Mouse (Mus musculus) testis, adult 2 months (tissue): Measurements from ENCODE around the gene Gm42669. TPM values are rescaled to one million over a fixed set of nuclear protein-coding genes. Genes with fewer than 3 reads are reported as not detected.

Source experiments
- H3K27ac ChIP-seq: fragments of 200-500 bp; 2 replicates; pipeline ENCODE4 v1.5.1; 2012; ENCODE audit warnings: low read depth, low read length; ENCODE audit not compliant: control insufficient read depth, insufficient read depth
- H3K27me3 ChIP-seq: fragments of 200-500 bp; 2 replicates; pipeline ENCODE4 v1.6.1; 2012; ENCODE audit warnings: mild to moderate bottlenecking, low read length, moderate library complexity; ENCODE audit not compliant: control insufficient read depth, insufficient read depth
- H3K36me3 ChIP-seq: fragments of 200-500 bp; 2 replicates; pipeline ENCODE4 v1.6.1; 2012; ENCODE audit warnings: mild to moderate bottlenecking, low read length; ENCODE audit not compliant: control insufficient read depth, insufficient read depth
- H3K4me1 ChIP-seq: fragments of 200-500 bp; 2 replicates; pipeline ENCODE4 v1.6.1; 2012; ENCODE audit warnings: low read length; ENCODE audit not compliant: control insufficient read depth, insufficient read depth
- H3K4me3 ChIP-seq: fragments of 200-500 bp; 2 replicates; pipeline ENCODE4 v1.5.1; 2012; ENCODE audit warnings: low read depth, mild to moderate bottlenecking, low read length, moderate library complexity, mixed read lengths; ENCODE audit not compliant: control insufficient read depth
- CTCF ChIP-seq: fragments of 200-500 bp; IDR thresholded peaks from 2 replicates; pipeline ENCODE4 v1.5.1; 2012; ENCODE audit warnings: low read depth, mild to moderate bottlenecking, inconsistent platforms, low read length, moderate library complexity; ENCODE audit not compliant: control insufficient read depth, insufficient read depth, insufficient replicate concordance
- POLR2A ChIP-seq: fragments of 200-500 bp; IDR thresholded peaks from 2 replicates; pipeline ENCODE4 v1.6.1; 2012; ENCODE audit warnings: low read depth, mild to moderate bottlenecking, inconsistent platforms, low read length, moderate library complexity; ENCODE audit not compliant: control insufficient read depth
- polyA plus RNA-seq: library from polyadenylated mRNA; depleted of rRNA; stranded (reverse); fragments of >200 nt; gene quantifications from 2 replicates; pipeline ENCODE4 v1.2.3, GENCODE M21; 2012

The Gm42669 gene
- polyA plus RNA-seq, 1 experiment, result 0.11 TPM

- Histone ChIP-seq H3K4me3 (no peak overlapping the region), H3K4me1 (no peaks in the 10 kb centered on the region), H3K27me3 (no peaks in the 10 kb centered on the region), H3K27ac (no peak overlapping the region), H3K36me3 (peaks cover 1% of the 10 kb centered on the region; the same call in 1 of the 2 replicates)
- no peak for TF ChIP-seq CTCF
- TF ChIP-seq POLR2A, result no peak
Observed at GRCm38 (mm10) chr5:107491036-107491435, 16.4 kb upstream of the Gm42669 start.

- Histone ChIP-seq H3K36me3 (peaks cover 1% of the 10 kb centered on the region; the same call in 1 of the 2 replicates), H3K4me1 (no peaks in the 10 kb centered on the region), H3K4me3 (no peak overlapping the region), H3K27ac (no peak overlapping the region), H3K27me3 (no peaks in the 10 kb centered on the region)
- no peak for TF ChIP-seq CTCF
- TF ChIP-seq POLR2A, result no peak
Observed at GRCm38 (mm10) chr5:107492471-107492870, 14.9 kb upstream of the Gm42669 start.

- H3K27me3 ChIP-seq, result no peaks in the 10 kb centered on the region
- H3K36me3 ChIP-seq, result no peaks in the 10 kb centered on the region
- H3K4me3 ChIP-seq, result no peak overlapping the region
- H3K27ac ChIP-seq, result no peak overlapping the region
- no peaks in the 10 kb centered on the region for H3K4me1 ChIP-seq
- no peak for TF ChIP-seq POLR2A
Observed at GRCm38 (mm10) chr5:107494759-107495158, 12.7 kb upstream of the Gm42669 start.

- TF ChIP-seq POLR2A (no peak), CTCF (no peak)
- Histone ChIP-seq H3K36me3 (no peaks in the 10 kb centered on the region; the same call in 1 of the 2 replicates), H3K4me1 (no peaks in the 10 kb centered on the region), H3K27ac (no peak overlapping the region), H3K27me3 (no peaks in the 10 kb centered on the region), H3K4me3 (no peak overlapping the region)
Observed at GRCm38 (mm10) chr5:107496047-107496446, 11.4 kb upstream of the Gm42669 start.

- H3K36me3 ChIP-seq, result no peaks in the 10 kb centered on the region; the same call in 1 of the 2 replicates
- H3K27me3 ChIP-seq, result no peaks in the 10 kb centered on the region
- H3K4me3 ChIP-seq, result no peak overlapping the region
- no peak for TF ChIP-seq POLR2A
- no peak for TF ChIP-seq CTCF
- H3K4me1 ChIP-seq, result no peaks in the 10 kb centered on the region
- H3K27ac ChIP-seq, result no peak overlapping the region
Observed at GRCm38 (mm10) chr5:107497519-107498501, 9.6 kb upstream of the Gm42669 start.

- Histone ChIP-seq H3K27ac (no peak overlapping the region), H3K4me3 (no peak overlapping the region), H3K36me3 (no peaks in the 10 kb centered on the region; the same call in 1 of the 2 replicates), H3K27me3 (no peaks in the 10 kb centered on the region), H3K4me1 (no peaks in the 10 kb centered on the region)
- TF ChIP-seq POLR2A (no peak), CTCF (no peak)
Observed at GRCm38 (mm10) chr5:107498806-107499310, 8.6 kb upstream of the Gm42669 start.

GRCm38 (mm10) chr5:107499891-107500535, 7.4 kb upstream of the Gm42669 start:
- H3K4me3 ChIP-seq, result no peak overlapping the region
- H3K27me3 ChIP-seq, result no peaks in the 10 kb centered on the region
- H3K27ac ChIP-seq, result no peak overlapping the region
- H3K36me3 ChIP-seq, result no peaks in the 10 kb centered on the region; the same call in 1 of the 2 replicates
- no peak for TF ChIP-seq CTCF
- no peak for TF ChIP-seq POLR2A
- H3K4me1 ChIP-seq, result no peaks in the 10 kb centered on the region
